Mouse (Mus musculus) v-Abl transformed pro-B cells (cell line): ENCODE results near the gene Sdk1.

Source experiments
- in situ Hi-C, 2 experiments: fragments of 400-800 bp; cut with MboI; formaldehyde crosslinking; loops; one replicate each; pipeline ENCODE4 v1.15.1; 2025; ENCODE audit not compliant: unreplicated experiment in 2 of 2

Gene Sdk1

GRCm38 (mm10) chr5:142212252-142212651 lies 971.0 kb downstream of the Sdk1 start:
- in situ Hi-C loops, result no loop called here

GRCm38 (mm10) chr5:142215981-142216380 lies 974.7 kb downstream of the Sdk1 start:
- in situ Hi-C loops, result no loop called here

GRCm38 (mm10) chr5:142220851-142221503 lies 979.7 kb downstream of the Sdk1 start:
- in situ Hi-C loops, result no loop called here

- in situ Hi-C loops, result no loop called here
Observed at GRCm38 (mm10) chr5:142228957-142229810, 987.9 kb downstream of the Sdk1 start.

GRCm38 (mm10) chr5:142229811-142230205 lies 988.5 kb downstream of the Sdk1 start:
- in situ Hi-C loops, result no loop called here

GRCm38 (mm10) chr5:142240288-142240687 lies 999.0 kb downstream of the Sdk1 start:
- in situ Hi-C loops, result no loop called here

GRCm38 (mm10) chr5:142242597-142242996 lies 1001.3 kb downstream of the Sdk1 start:
- in situ Hi-C loops, result no loop called here

- in situ Hi-C loops, result no loop called here
Observed at GRCm38 (mm10) chr5:142243069-142243468, 1001.8 kb downstream of the Sdk1 start.

GRCm38 (mm10) chr5:142256231-142256630 lies 1014.9 kb downstream of the Sdk1 start:
- in situ Hi-C loops, result no loop called here

- in situ Hi-C loops, result no loop called here
Observed at GRCm38 (mm10) chr5:142258716-142259115, 1017.4 kb downstream of the Sdk1 start.

- in situ Hi-C loops, result no loop called here
Observed at GRCm38 (mm10) chr5:142262060-142262459, 1020.8 kb downstream of the Sdk1 start.
